Mouse (Mus musculus) layer of hippocampus, postnatal 36 days (tissue): ENCODE measurements around the gene Zfp64. TPM values are rescaled to one million over a fixed set of nuclear protein-coding genes. Genes with fewer than 3 reads are reported as not detected.
A peak's percentile ranks its signal among the peaks of the same experiment; 100 is the strongest.
"Not testable (repeated sequence)": the region's sequence is repeated elsewhere in the genome, so short reads cannot be mapped to it uniquely, and the experiment has no call there.

ENCODE experiments used
- DNase-seq, 2 experiments: peaks; one replicate each; pipeline ENCODE4 v3.0.0; 2022
- total RNA-seq, 2 experiments: library from RNA; stranded (reverse); gene quantifications; 2 replicates each; pipeline ENCODE4 v1.2.3; 2021

The Zfp64 gene
- total RNA-seq, 2 experiments from 2014 or later, result 15.8 to 16.0 TPM

DNA sequence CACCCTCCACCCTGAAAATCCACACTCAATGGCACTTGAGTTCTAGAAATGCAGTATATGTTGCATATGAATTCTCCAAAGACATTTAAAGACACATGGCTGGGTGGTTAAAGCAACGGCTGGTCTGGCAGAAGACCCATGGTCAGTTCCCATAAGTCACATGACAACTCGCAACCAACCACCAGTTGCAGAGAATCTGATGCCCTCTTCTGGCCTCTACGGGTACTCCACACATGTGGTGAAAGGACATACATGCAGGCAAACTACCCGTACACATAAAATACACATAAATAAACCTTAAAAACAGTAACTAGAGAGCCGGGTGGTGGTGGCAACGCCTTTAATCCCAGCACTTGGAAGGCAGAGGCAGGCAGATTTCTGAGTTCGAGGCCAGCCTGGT is 60.6 kb downstream of the Zfp64 start:
- DNase-seq, result no peak

DNA sequence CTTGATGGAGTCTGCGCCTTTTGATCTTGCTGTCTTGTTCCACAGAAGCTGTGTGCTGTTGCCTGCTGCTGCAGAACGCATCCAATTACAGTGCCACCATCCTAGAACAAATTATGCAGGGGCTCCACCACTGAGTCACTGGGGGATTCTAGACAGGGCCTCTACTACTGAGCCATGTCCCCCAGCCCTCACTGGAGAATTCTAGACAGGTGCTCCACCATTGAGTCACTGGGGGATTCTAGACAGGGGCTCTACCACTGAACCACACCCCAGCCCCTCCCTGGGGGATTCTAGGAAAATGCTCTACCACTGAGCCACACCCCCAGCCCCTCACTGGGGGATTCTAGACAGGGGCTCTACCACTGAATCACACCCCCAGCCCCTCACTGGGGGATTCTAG is 63.3 kb downstream of the Zfp64 start:
- DNase-seq, result no peak

DNA sequence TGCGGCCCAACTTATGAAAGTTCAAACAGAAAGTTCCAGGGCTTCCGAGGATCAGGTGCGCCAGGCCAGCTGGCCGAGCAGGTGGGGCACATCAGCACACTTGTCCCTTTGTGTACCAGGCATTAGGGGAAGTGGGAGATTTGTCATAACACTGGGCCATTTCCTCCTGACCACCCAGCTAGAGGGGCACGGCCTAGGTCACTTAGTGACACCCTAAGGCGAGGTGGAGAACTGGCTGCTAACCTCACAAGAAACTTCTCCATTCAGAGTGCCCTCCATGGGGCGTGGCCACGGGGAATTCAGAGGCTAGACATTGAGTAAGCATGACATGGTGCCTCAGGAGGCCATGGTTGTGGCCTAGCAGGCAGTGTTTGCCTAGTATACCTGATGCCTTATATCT is 70.7 kb downstream of the Zfp64 start:
- DNase-seq, result no peak

DNA sequence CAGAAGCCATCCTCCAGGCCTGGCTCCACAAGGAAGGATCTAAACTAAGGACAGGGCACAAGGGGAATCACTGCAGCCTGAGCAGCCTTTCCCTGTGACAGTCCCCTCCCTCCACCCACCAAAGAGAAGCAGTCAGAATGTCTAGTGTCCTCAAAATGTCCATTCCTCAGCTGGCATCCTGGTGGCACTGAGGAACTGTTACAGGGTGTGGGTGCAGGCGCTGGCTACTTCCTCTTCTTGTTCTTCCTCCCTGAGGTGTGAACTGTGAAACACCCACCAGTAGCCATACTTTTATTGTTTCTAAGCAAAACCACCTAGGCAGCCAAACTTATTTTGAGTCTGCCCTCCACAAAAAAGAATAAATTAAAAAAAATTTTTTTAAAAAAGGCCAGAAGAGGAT is 72.4 kb downstream of the Zfp64 start:
- DNase-seq, result no peak

DNA sequence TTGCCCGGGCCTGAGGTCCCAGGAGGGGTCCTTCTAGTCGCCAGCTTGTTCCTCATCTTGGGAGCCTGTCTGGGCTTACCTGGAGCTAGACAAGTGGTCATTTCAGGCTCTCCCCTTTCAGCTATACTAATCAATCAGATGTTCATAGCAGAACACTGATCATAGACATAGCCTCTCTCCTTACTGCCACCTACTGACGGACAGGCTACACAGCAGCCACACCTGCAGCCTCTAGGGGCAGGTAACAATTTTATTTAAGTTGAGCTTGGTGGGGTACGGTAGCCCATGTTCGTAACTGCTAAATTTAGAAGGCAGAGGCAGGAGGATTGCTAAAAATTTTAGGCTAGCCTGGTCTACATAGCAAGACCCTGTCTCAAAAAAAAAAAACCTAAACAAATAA is 73.5 kb downstream of the Zfp64 start:
- no peak for DNase-seq

DNA sequence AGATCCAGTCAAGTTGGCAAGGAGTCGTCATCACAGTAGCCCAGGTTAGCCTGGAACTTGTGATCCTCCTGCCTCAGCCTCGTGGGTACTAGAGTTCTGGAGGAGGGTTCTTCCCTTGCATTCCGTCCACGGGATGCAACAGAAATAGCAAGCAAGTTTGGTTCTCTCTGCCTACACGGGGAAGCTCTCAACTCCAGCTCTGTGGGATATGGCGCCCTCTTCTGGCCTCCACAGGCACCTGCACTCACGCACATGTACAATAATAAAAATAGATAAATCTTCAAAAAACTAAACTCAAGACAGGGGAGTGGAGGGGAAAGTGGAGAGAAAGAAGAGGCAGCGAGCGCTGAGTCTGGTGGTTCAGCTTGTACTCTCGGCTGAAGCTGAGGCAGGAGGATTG is 75.8 kb downstream of the Zfp64 start:
- DNase-seq, result no peak

DNA sequence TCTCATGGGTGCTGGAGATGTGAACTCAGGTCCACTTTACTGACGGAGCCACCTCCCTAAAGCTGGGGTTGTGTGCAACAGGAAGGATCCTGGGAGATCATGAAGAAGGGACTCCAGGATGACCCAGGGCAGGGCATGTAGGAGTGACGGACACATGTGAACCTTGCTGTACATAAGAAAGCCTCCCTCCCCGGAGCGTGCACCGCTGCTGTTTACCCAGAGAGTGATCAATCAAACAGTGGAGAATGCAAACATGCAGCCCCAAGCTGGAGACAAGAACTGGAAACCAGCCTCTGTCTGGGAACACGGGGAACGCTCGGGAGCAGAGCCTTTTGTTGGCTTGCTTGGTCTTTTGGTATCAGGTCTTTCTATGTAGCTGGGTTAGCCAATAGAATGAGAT is 76.7 kb downstream of the Zfp64 start:
- no peak for DNase-seq

DNA sequence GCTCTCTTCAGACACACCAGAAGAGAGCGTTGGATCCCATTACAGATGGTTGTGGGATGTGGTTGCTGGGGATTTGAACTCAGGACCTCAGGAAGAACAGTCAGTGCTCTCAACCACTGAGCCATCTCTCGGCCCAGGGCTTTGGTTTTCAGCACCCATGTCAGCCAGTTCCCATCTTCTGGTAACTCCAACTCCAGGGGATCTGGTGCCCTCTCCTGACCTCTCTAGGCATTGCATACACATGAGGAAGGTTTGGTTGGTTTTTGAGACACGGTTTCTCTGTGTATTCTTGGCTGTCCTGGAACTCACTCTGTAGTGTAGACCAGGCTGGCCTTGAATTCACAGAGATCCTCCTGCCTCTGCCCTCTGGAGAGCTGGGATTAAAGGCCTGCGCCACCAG is 77.2 kb downstream of the Zfp64 start:
- DNase-seq, result no peak

DNA sequence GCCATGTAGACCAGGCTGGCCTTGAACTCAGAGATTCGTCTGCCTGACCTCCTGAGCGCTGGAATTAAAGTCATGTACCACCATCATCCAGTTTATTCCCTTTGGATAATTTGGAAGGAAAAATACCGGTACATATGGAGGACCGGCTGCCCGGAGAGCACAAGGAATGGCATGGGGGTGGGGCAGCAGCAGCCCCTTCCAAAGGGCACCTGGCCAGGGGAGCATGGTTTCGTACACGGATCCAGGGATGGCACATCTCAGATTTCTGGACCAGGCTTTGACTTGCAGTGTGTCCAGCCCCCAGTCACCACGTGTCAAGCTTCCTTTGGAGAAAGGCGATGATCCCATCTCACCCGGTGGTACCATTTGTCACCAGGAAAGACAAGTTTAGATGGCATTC is 78.8 kb downstream of the Zfp64 start:
- DNase-seq, result no peak

DNA sequence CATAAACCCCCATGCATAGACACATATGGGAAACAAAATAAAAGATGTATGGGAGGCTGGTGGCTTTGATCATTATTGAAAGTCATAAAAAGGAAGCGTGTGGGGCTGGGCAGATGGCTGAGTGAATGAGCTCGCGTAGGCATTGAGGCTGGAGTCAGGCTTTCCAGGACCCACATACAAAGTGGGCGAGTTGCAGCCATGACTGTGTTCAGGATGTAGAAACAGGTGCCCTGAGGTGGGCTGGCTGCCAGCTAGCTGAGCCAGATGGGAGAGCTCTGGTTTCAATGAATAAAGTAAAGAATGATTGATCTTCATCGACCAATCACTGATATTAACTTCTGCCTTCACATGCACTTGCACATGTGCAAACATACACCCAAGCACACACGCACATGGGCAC is 80.9 kb downstream of the Zfp64 start:
- DNase-seq, result peak in 1 of 2 experiments; percentile 32

DNA sequence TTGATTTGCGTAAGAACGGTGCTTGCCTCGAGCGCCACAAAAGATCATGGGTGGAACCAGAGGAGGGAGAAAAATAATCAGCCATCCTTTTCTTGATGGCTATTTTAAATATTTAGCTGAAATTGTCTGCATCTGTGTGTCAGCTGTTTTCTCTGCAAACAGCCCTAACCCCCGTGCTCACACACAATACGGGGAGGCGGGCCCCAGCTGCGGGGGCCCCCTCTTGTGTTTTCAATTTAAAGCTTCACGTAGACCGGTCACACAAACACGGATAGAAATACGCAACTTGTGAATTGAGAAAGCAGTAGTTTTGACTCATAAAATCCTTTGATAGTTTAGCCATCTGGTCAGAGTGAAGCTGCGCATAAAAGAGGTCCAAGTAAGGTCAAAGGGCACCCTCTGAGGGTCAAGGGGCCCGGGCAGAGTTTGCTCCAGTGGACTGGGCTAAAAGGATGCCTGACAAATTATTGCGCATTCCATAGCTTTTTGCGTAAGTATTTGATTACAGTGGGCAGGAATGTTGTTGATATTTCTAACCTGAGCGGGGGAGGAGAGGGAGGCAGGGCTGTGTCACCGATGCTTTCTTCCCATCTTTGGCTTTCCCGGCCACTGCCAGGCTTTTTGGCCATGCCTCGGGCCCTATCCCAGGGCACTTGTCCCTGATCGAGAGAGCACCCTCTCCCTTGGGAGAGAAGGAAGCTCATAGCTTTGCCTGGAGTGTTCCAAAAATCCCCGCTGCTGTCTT is 83.4 kb downstream of the Zfp64 start:
- no peak for DNase-seq

DNA sequence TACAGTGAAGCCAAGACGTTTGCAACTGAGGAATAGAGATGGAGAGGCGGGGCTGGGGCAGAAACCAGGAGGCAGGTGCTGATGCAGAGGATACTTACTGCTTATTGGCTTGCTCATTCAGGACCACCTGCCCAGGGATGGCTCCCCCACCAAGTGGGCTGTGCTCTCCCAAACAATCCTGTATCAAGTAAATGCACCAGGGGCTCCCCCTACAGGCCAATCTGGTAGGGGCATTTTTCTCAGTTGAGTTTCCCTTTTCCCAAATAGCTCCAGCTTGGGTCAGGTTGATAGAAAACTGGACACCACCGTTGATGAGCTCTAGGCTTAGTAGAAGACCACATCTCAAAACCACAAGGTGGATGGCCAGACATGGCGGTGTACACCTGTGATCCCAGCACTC is 84.9 kb downstream of the Zfp64 start:
- no peak for DNase-seq

DNA sequence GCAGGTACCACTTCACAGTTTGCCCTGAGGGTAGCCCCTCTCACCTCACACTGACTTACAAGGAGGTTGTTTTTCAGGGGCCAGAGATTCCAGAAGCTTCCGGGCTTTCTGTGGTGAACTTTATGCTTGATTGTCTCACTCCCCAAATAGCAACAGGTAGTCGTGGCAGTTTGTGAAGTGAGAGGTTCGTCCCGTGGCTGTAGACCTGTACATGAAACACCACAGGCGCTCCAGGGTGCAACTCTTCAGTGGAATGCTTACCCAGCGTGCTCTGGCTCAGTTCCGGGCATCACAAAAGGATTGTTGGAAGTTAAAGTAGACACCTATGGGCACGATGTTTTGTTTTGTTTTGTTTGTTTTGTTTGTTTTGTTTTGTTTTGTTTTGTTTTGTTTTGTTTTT is 88.4 kb downstream of the Zfp64 start:
- DNase-seq, result no peak

DNA sequence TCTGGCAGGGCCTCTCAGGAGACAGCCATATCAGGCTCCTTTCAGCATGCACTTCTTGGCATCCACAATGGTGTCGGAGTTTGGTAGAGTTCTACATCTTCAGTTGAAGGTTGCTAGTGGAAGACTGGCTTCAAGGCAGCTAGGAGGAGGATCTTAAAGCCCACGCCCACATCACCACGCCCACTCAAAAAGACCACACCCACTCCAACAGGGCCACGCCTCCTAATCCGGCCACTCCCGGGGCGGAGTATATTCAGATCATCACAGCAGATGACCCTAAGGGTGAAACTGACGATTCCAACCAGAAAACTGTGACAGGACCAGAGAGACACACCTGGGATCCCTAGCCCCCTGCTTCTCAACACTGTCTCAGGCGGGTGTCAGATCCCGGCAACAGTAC is 89.0 kb downstream of the Zfp64 start:
- no peak for DNase-seq

DNA sequence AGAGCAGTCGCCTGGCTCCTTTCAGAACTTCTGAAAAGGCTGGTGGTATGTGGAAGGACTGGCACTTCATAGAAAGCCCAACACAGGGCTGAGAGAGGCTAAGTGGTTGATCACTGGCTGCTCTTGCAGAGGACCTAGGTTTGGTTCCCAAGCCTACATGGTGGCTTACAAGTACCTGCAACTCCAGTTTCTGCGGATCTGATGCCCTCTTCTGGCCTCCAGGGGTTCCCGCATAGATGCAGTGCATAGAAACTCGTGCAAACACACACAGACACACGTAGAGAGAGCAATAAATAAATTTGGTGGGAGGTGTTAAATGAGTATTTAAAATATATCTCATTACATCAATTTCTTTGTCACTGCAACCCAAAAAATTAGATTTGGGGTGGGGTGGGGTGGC is 90.5 kb downstream of the Zfp64 start:
- DNase-seq, result no peak

DNA sequence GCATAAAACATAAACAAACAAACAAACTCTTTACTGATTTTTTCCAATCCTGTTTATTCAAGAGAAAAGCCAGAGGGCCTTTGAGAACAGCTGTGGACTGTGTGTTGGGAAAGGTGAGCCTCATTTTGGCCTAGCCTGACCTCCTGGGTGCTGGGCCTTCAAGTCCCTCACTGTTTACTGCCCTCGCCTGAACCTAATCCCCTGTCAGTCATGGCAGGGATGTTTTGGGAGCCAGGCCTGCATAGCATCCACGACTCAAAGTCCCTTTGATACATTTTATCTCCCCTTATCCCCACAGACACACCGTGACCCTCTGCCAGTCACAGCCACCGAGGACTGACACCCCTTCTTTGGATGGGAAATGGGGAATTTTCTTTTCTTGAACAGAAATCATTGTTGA is 92.7 kb downstream of the Zfp64 start:
- no peak for DNase-seq

DNA sequence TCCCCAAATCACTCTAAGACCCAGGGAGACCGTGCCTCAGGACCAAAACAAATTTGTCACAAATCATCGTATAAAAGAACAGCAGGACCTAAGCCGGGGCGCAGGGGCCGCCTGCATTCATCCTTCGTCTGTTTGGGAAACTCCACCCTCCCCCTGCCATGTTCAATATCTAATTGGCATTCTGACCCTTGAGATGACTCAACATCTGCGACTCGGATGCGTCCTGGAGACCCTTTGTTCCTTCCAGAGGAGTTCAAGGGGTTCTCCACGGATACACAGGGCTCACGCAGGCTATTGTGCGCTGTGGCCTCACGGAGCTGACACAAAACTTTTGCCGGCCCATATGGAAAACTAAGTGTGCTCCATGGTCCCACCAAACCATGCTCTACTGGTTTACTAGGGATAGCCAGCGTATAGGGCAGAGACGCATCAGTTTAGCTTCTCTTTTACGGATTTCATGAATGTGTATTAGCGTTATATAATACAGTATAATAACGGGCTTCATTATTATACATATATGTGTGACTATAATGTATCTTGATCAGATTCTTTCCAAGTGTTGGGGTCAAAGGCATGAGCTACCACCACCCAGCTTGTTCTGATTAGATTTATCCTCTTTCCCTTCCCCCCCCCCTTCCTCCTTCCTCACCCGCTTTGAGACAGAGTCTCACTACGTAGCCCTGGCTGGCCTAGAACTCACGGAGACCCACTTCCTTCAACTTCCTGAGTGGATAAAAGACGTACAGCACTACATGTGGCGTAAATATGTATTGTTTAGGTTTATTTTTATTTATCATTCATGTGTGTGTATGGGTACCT is 94.3 kb downstream of the Zfp64 start:
- no peak for DNase-seq

DNA sequence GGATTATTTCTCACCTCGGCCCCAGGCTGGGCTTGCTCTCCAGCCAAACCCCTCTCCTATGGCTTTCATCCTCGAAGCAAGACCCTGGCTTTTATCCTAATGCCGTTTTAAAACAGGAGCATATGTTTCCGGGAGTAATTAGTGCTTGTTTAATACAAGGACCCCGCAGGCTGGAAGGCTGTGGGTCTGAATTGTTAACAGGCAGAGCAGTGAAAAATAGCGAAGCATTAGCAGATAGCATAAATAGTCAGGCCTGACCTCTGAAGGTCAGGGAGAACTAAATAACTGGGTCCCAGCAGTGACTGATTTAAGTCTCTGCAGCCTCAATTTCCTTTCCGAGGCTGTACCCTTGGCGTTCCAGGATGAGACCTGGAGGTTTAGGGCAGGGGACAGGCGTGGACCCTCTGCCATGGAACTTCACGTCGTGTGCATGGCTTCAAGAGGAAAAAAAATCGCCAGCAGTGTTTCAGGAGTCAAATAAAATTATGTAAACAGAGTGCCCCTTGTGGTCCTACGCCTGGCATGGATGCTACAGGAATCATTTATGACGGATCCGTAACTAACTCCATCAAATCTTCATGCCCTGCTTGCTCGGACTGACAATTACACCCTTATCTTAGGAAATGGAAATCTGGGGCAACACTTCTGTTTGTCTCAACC is 95.2 kb downstream of the Zfp64 start:
- no peak for DNase-seq

DNA sequence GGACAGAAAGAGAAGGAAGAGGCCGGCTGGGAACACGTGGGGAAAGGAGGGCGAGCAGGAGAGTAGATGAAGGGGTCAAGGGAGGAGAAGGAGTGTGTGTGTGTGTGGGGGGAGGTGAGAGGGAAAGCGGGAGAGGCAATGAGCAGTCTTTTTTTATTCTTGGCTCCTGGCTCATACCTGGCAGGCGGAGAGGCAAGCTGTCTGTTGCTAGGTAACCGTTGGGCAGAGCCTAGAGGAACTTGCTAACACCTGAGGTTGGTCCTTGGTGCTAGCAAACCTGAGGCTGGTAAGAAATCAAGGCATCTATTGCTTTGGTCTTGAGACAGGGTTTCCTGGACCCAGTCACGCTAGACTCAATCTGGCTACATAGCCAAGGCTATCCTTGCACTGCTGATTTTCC is 98.7 kb downstream of the Zfp64 start:
- no peak for DNase-seq

DNA sequence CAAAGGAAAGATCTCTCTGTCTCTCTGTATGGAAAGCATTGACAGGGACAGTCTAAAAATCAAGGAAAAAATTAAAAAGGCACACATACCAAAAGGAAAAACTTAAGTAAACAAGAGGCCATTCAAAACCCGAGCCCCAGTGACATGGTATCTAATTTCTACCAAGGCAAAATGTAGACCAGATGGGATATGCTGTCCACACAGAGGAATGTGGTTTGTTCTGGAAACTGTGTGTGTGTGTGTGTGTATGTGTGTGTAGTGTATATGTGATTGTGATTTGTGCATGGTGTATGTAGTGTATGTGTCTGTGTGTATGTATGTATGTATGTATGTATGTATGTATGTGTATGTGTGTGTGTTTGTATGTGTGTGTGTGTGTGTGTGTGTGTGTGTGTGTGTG is 100.6 kb downstream of the Zfp64 start:
- DNase-seq, result no peak

DNA sequence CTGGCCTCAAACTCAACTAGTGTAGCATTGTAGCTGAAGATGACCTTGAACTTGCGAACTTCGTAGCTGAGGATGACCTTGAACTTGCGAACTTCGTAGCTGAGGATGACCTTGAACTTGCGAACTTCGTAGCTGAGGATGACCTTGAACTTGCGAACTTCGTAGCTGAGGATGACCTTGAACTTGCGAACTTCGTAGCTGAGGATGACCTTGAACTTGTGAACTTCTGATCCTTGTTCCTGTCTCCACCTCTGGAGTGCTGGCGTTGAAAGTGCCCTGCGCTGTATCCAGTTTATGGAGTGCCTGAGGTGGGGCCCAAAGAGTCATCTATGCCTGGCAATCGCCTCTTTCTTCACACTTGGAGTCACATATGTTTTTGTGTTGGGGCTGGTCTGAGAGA is 101.5 kb downstream of the Zfp64 start:
- not testable (repeated sequence) for DNase-seq

DNA sequence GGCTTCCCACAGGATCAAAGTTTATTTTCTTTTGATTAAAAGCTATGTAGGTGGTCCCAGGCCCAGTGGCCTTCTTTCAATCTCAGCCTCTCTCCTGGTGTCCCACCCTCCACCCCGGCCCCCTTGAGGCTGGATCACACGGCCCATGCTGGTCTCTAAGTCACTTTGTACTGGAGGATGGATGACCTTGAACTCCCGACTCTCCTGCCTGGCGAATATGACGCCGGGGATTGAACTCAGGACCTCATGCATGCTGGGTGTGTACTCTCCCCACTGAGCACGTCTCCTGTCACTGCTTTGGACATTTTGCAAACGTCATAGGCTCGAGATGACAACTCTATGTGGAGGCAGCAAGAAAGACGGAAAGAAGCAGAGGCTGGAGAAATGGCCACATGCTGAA is 103.8 kb downstream of the Zfp64 start:
- no peak for DNase-seq

DNA sequence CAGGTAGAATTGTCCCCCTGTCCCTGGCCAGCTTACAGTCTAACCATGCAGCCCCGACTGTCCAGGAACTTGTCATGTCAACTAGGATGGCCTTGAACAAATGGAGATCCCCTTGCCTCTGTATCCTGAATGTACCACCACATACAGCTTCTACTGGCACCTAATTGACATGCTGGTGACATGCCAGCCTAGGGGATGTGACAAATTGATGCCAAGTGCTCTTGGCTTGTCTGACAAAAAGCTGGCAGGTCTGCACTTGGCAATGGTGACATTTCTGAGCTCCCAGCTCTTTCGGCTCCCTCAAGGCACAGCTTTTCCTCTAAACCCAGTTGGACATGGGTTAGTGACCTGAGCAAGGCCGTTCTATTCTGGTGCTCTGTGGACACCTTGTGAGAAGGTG is 106.8 kb downstream of the Zfp64 start:
- no peak for DNase-seq
